Mouse (Mus musculus) spleen, embryonic (tissue): ENCODE measurements around the gene Noxa1.

ENCODE experiments used
- CTCF ChIA-PET: fragments of 350-600 bp; sonication (Branson Sonifier 250); formaldehyde crosslinking; loops from one replicate; lab custom pipeline; 2022; lab: Charles Lee

Gene Noxa1

GRCm38 (mm10) chr2:25098956-25099355 lies 4.0 kb upstream of the Noxa1 start:
- CTCF ChIA-PET, result no interaction called here

GRCm38 (mm10) chr2:25098005-25098615 lies 3.2 kb upstream of the Noxa1 start:
- CTCF ChIA-PET, result no interaction called here

- CTCF ChIA-PET, result interaction anchor here (0.6 kb wide), 1 partner anchor 21 kb away, joined by 3 read pairs; no protein-coding TSS in a partner anchor
These were observed 202 bp downstream of the Noxa1 start for GRCm38 (mm10) chr2:25094785-25095108.

GRCm38 (mm10) chr2:25088636-25089035 lies 6.3 kb downstream of the Noxa1 start:
- CTCF ChIA-PET, result no interaction called here

- CTCF ChIA-PET, result no interaction called here
These were observed 7.1 kb downstream of the Noxa1 start for GRCm38 (mm10) chr2:25087842-25088241.

- CTCF ChIA-PET, result no interaction called here
These were observed 9.4 kb downstream of the Noxa1 start for GRCm38 (mm10) chr2:25085571-25085970.

GRCm38 (mm10) chr2:25083697-25084096 lies 11.3 kb downstream of the Noxa1 start:
- CTCF ChIA-PET, result no interaction called here

GRCm38 (mm10) chr2:25080076-25080475 lies 14.9 kb downstream of the Noxa1 start, which contains the start of gene Entpd8:
Gene Entpd8, plus strand, starts transcription at chr2:25080304.
- CTCF ChIA-PET, result no interaction called here

GRCm38 (mm10) chr2:25078967-25079366 lies 16.0 kb downstream of the Noxa1 start:
- CTCF ChIA-PET, result no interaction called here

GRCm38 (mm10) chr2:25075506-25075905 lies 19.4 kb downstream of the Noxa1 start:
- CTCF ChIA-PET, result interaction anchor here (0.6 kb wide), 1 partner anchor 143 kb away, joined by 7 read pairs; no protein-coding TSS in a partner anchor

GRCm38 (mm10) chr2:25072398-25072797 lies 22.6 kb downstream of the Noxa1 start:
- CTCF ChIA-PET, result no interaction called here

- CTCF ChIA-PET, result no interaction called here
These were observed 25.4 kb downstream of the Noxa1 start for GRCm38 (mm10) chr2:25069537-25069936.

GRCm38 (mm10) chr2:25066552-25066951 lies 28.4 kb downstream of the Noxa1 start:
- CTCF ChIA-PET, result interaction anchor here (0.9 kb wide), 1 partner anchor 11 kb away, joined by 3 read pairs; no protein-coding TSS in a partner anchor

GRCm38 (mm10) chr2:25065537-25065936 lies 29.4 kb downstream of the Noxa1 start:
- CTCF ChIA-PET, result no interaction called here

GRCm38 (mm10) chr2:25064285-25064684 lies 30.7 kb downstream of the Noxa1 start:
- CTCF ChIA-PET, result interaction anchor here (0.6 kb wide), 1 partner anchor 115 kb away, joined by 6 read pairs; no protein-coding TSS in a partner anchor

GRCm38 (mm10) chr2:25063523-25063922 lies 31.4 kb downstream of the Noxa1 start:
- CTCF ChIA-PET, result no interaction called here

GRCm38 (mm10) chr2:25058926-25059325 lies 36.0 kb downstream of the Noxa1 start:
- CTCF ChIA-PET, result no interaction called here

- CTCF ChIA-PET, result no interaction called here
These were observed 39.4 kb downstream of the Noxa1 start for GRCm38 (mm10) chr2:25055409-25056155.

GRCm38 (mm10) chr2:25055068-25055405 lies 39.9 kb downstream of the Noxa1 start:
- CTCF ChIA-PET, result no interaction called here

- CTCF ChIA-PET, result no interaction called here
These were observed 40.5 kb downstream of the Noxa1 start, which contains the start of gene Nsmf for GRCm38 (mm10) chr2:25054221-25055067. Gene Nsmf, plus strand, starts transcription at chr2:25054355.

- CTCF ChIA-PET, result no interaction called here
These were observed 41.8 kb downstream of the Noxa1 start for GRCm38 (mm10) chr2:25053101-25053500.

GRCm38 (mm10) chr2:25051450-25051849 lies 43.5 kb downstream of the Noxa1 start:
- CTCF ChIA-PET, result no interaction called here
